Comparison of ENCODE assay signal across 18 mouse cellular contexts in the genomic region with DNA sequence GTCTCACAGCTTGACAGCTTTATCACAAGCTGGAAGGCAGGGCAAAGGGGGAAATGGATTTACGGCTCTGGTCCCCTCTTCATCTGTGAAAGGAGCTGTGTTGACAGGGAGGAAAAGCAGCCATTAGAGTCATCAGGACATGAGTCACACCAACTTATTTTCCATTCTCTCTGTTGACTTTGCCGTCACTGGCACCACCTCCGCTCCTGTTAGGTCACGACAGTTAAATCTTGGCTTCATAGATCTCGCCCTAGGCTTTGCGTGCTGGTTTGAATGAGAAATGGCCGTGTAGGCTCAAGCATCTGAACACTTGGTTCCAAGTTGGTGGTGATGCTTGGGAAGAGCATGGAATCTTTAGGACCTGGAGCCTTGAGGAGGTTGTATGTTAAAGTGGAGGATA. TPM values are rescaled to one million over a fixed set of nuclear protein-coding genes. Genes with fewer than 3 reads are reported as not detected.
A peak's percentile ranks its signal among the peaks of the same experiment; 100 is the strongest.
DNase-seq lines count a peak whose midpoint lies in the region; ATAC-seq and TF ChIP-seq lines count a peak whose summit lies in the region.
"Had no signal": no experiment of that assay in that cellular context is flagged by ENCODE, and none has a peak within 500 bp of the region (broad histone marks: within the 10 kb centered on the region; RNA-seq: fewer than 3 reads in every experiment).

No protein-coding gene starts in this region.

- peaks cover 22% of the 10 kb centered on the region for H3K4me1 ChIP-seq in heart, embryonic 10.5 days
- peaks cover 27% of the 10 kb centered on the region for H3K4me1 ChIP-seq in heart, embryonic 12.5 days (replicated peaks)
- no peaks in the 10 kb centered on the region for H3K4me1 ChIP-seq in intestine, postnatal 0 days (replicated peaks; ENCODE audit: control insufficient read depth, insufficient read depth, low read length)
- H3K4me1 ChIP-seq: forebrain, embryonic 10.5 days; midbrain, embryonic 12.5 days; neural tube, embryonic 12.5 days had no signal

- H3K27me3 ChIP-seq in heart, embryonic 10.5 days (ENCODE audit: insufficient read depth, poor library complexity, severe bottlenecking): no peaks in the 10 kb centered on the region
- H3K27me3 ChIP-seq in heart, embryonic 12.5 days (replicated peaks): no peaks in the 10 kb centered on the region
- H3K27me3 ChIP-seq in intestine, postnatal 0 days (replicated peaks; ENCODE audit: control insufficient read depth, insufficient read depth, low read length): no peaks in the 10 kb centered on the region
- H3K27me3 ChIP-seq: midbrain, embryonic 12.5 days; neural tube, embryonic 12.5 days had no signal

- H3K36me3 ChIP-seq in heart, embryonic 10.5 days: no peaks in the 10 kb centered on the region
- no peaks in the 10 kb centered on the region for H3K36me3 ChIP-seq in heart, embryonic 12.5 days
- H3K36me3 ChIP-seq in intestine, postnatal 0 days (ENCODE audit: control insufficient read depth, insufficient read depth): no peaks in the 10 kb centered on the region
- H3K36me3 ChIP-seq: embryonic facial prominence, embryonic 10.5 days; forebrain, embryonic 10.5 days; midbrain, embryonic 12.5 days; neural tube, embryonic 12.5 days had no signal

- no peaks in the 10 kb centered on the region for H3K9me3 ChIP-seq in heart, embryonic 10.5 days
- H3K9me3 ChIP-seq in heart, embryonic 12.5 days (replicated peaks): no peaks in the 10 kb centered on the region
- H3K9me3 ChIP-seq in intestine, postnatal 0 days (ENCODE audit: control insufficient read depth): no peaks in the 10 kb centered on the region
- H3K9me3 ChIP-seq: embryonic facial prominence, embryonic 10.5 days; forebrain, embryonic 10.5 days; midbrain, embryonic 12.5 days; neural tube, embryonic 12.5 days had no signal

- no peak overlapping the region for H3K9ac ChIP-seq in heart, embryonic 12.5 days
- no peak overlapping the region for H3K9ac ChIP-seq in intestine, postnatal 0 days (ENCODE audit: low read depth, low read length)
- H3K9ac ChIP-seq: midbrain, embryonic 12.5 days; neural tube, embryonic 12.5 days had no signal

- H3K4me2 ChIP-seq in heart, embryonic 12.5 days: peak overlapping the region; percentile 21; the same call in 1 of the 2 replicates
- H3K4me2 ChIP-seq in intestine, postnatal 0 days (replicated peaks; ENCODE audit: low read depth): peak overlapping the region; percentile 4; the same call in 1 of the 2 replicates
- H3K4me2 ChIP-seq: liver, embryonic 11.5 days; midbrain, embryonic 12.5 days; neural tube, embryonic 12.5 days had no signal

- peak; percentile 79 for DNase-seq in heart, embryonic 10.5 days (ENCODE audit: low spot score)
- no peak for DNase-seq in heart, postnatal 36 days
- DNase-seq in 416B (ENCODE audit: low read depth): peak; percentile 87
- DNase-seq in adrenal gland, postnatal 25 days: no peak
- DNase-seq in frontal cortex, postnatal 14 days (ENCODE audit: low spot score in 2 of 2): no peak
- DNase-seq: cerebellum, adult 9-10 months had no signal

- peak; percentile 60; the same call in 1 of the 2 replicates for ATAC-seq in heart, embryonic 12.5 days (ENCODE audit: insufficient number of reproducible peaks, low FRiP score)
- peak; percentile 38; the same call in 1 of the 2 replicates for ATAC-seq in intestine, postnatal 0 days
- ATAC-seq: activated CD4-positive, CD25-positive, alpha-beta regulatory T cell, adult 4 months; hindbrain, postnatal 0 days had no signal

- intact Hi-C loops in heart, postnatal 36 days (cut with DNase I): no loop called here

- WGBS in heart, embryonic 10.5 days: 40% methylated on average over 7 of the region's 7 CpGs
- 24% methylated on average over 7 of the region's 7 CpGs for WGBS in heart, embryonic 12.5 days
- 39% methylated on average over 7 of the region's 7 CpGs for WGBS in intestine, postnatal 0 days

- H3K27ac ChIP-seq in heart, embryonic 10.5 days: peak overlapping the region; percentile 67
- H3K27ac ChIP-seq in heart, embryonic 12.5 days (ENCODE audit: poor library complexity, severe bottlenecking): peak overlapping the region; percentile 69
- no peak overlapping the region for H3K27ac ChIP-seq in intestine, postnatal 0 days (ENCODE audit: low read depth, low read length)
- H3K27ac ChIP-seq: embryonic facial prominence, embryonic 10.5 days; forebrain, embryonic 10.5 days; hindbrain, postnatal 0 days; midbrain, embryonic 12.5 days; neural tube, embryonic 12.5 days had no signal

- TF ChIP-seq CTCF in intestine, postnatal 0 days (IDR thresholded peaks at IDR 0.05; ENCODE audit: low read depth): no peak

- H3K4me3 ChIP-seq in heart, embryonic 10.5 days: no peak overlapping the region
- H3K4me3 ChIP-seq in heart, embryonic 12.5 days: no peak overlapping the region
- H3K4me3 ChIP-seq in intestine, postnatal 0 days (ENCODE audit: low read depth, low read length): no peak overlapping the region
- H3K4me3 ChIP-seq: embryonic facial prominence, embryonic 10.5 days; forebrain, embryonic 10.5 days; midbrain, embryonic 12.5 days; neural tube, embryonic 12.5 days had no signal

RNA-seq across cellular contexts. Expression of gene Tmem212, which starts 9.6 kb away (rescaled TPM):
- polyA plus RNA-seq in heart, embryonic 10.5 days (2016; fragmentation: Nextera tagmentation; extraction: Ambion mirVana): not detected in 2 replicates
- total RNA-seq in heart, postnatal 36 days (2021): not detected
- not detected in 2 replicates for polyA plus RNA-seq in heart, embryonic 12.5 days (2016; fragmentation: Nextera tagmentation; extraction: Ambion mirVana)
- 0.29 TPM in 1 of 2 replicates, not detected in the other for polyA plus RNA-seq in intestine, postnatal 0 days (2015; fragmentation: Nextera tagmentation; extraction: Ambion mirVana)
- not detected in 2 replicates for total RNA-seq in adrenal gland, postnatal 25 days (2021)
- total RNA-seq: granulocyte monocyte progenitor cell, adult 5-6 weeks had no signal
- polyA plus RNA-seq: activated CD4-positive, CD25-positive, alpha-beta regulatory T cell, adult 4 months; embryonic facial prominence, embryonic 10.5 days; forebrain, embryonic 10.5 days; liver, embryonic 11.5 days; midbrain, embryonic 12.5 days; neural tube, embryonic 12.5 days; small intestine, adult 2 months; stomach, embryonic 16.5 days had no signal

RNA-seq across cellular contexts. Expression of gene Pld1, which starts 51.9 kb away (rescaled TPM):
- 5.7 TPM in 2 replicates for polyA plus RNA-seq in heart, embryonic 10.5 days (2016; fragmentation: Nextera tagmentation; extraction: Ambion mirVana)
- 10 to 100 TPM; 12.1 to 16.4 TPM for total RNA-seq in heart, postnatal 36 days (2021)
- polyA plus RNA-seq in heart, embryonic 12.5 days (2016; fragmentation: Nextera tagmentation; extraction: Ambion mirVana): 7.6 and 8.1 TPM in 2 replicates
- 18.1 and 19.2 TPM in 2 replicates for polyA plus RNA-seq in intestine, postnatal 0 days (2015; fragmentation: Nextera tagmentation; extraction: Ambion mirVana)
- total RNA-seq in adrenal gland, postnatal 25 days (2021): 5.0 and 7.6 TPM in 2 replicates

Comparison
In these comparisons a context has a peak if more than half of its experiments do, and no peak if none do; other contexts are left out.
1. DNase-seq: peak in heart, embryonic 10.5 days (single experiment) and 416B (single experiment); none in heart, postnatal 36 days (0 of 2), adrenal gland, postnatal 25 days (single experiment) and frontal cortex, postnatal 14 days (0 of 2).